Mouse (Mus musculus) small intestine, adult 2 months (tissue): Measurements from ENCODE around the gene Atp1a1. TPM values are rescaled to one million over a fixed set of nuclear protein-coding genes. Genes with fewer than 3 reads are reported as not detected.
A peak's percentile ranks its signal among the peaks of the same experiment; 100 is the strongest.

ENCODE experiments used
- H3K27ac ChIP-seq: fragments of 200-500 bp; 2 replicates; pipeline ENCODE4 v1.5.1; 2012; ENCODE audit warnings: low read depth, low read length, control low read depth, inconsistent platforms; ENCODE audit not compliant: insufficient read depth
- H3K27me3 ChIP-seq: fragments of 200-500 bp; 2 replicates; pipeline ENCODE4 v1.6.1; 2012; ENCODE audit warnings: mild to moderate bottlenecking, moderate library complexity, low read length, inconsistent platforms; ENCODE audit not compliant: control insufficient read depth, insufficient read depth
- H3K36me3 ChIP-seq: fragments of 200-500 bp; 2 replicates; pipeline ENCODE4 v1.6.1; 2012; ENCODE audit warnings: mild to moderate bottlenecking, low read length, control low read depth, inconsistent platforms; ENCODE audit not compliant: control insufficient read depth, insufficient read depth
- H3K4me1 ChIP-seq: fragments of 200-500 bp; 2 replicates; pipeline ENCODE4 v1.6.1; 2012; ENCODE audit warnings: low read length, inconsistent platforms, mixed read lengths; ENCODE audit not compliant: control insufficient read depth, insufficient read depth, insufficient read length
- H3K4me3 ChIP-seq: fragments of 200-500 bp; 2 replicates; pipeline ENCODE4 v1.5.1; 2012; ENCODE audit warnings: low read depth, mild to moderate bottlenecking, control low read depth, inconsistent platforms, low read length, moderate library complexity
- CTCF ChIP-seq: fragments of 200-500 bp; IDR thresholded peaks from 2 replicates; pipeline ENCODE4 v1.5.1; 2012; ENCODE audit warnings: low read depth, mild to moderate bottlenecking, control low read depth, inconsistent platforms, low read length, moderate library complexity, mixed read lengths; ENCODE audit not compliant: insufficient replicate concordance, insufficient read length; ENCODE audit errors: extremely low read depth
- POLR2A ChIP-seq: fragments of 200-500 bp; IDR thresholded peaks from 2 replicates; pipeline ENCODE4 v1.6.1; 2012; ENCODE audit warnings: low read depth, mild to moderate bottlenecking, control low read depth, inconsistent platforms, low read length, moderate library complexity
- WGBS: fragments of 180-500 bp; shearing (Covaris S2); methylation state at CpG from one replicate; pipeline ENCODE4 v1.1.7; 2018; 5-methylcytosine and 5-hydroxymethylcytosine counted together
- polyA plus RNA-seq: library from polyadenylated mRNA; depleted of rRNA; stranded (reverse); fragments of >200 nt; gene quantifications from 2 replicates; pipeline ENCODE4 v1.2.3, GENCODE M21; 2012

The Atp1a1 gene
- polyA plus RNA-seq, 1 experiment, result 1,132 TPM

GRCm38 (mm10) chr3:101575527-101576085, 28.9 kb downstream of the Atp1a1 start:
- H3K36me3 ChIP-seq, result peaks cover 58% of the 10 kb centered on the region
- WGBS, result 54% methylated on average over 9 of the region's 9 CpGs

GRCm38 (mm10) chr3:101574463-101575193, 29.9 kb downstream of the Atp1a1 start:
- WGBS, result 87% methylated on average over 3 of the region's 3 CpGs
- no peaks in the 10 kb centered on the region for H3K27me3 ChIP-seq
- no peak for TF ChIP-seq CTCF
- no peak for TF ChIP-seq POLR2A

More at GRCm38 (mm10) chr3:101575527-101576085, 28.9 kb downstream of the Atp1a1 start:
- Histone ChIP-seq H3K27ac (no peak overlapping the region; the same call in 1 of the 2 replicates), H3K27me3 (no peaks in the 10 kb centered on the region), H3K4me3 (no peak overlapping the region), H3K4me1 (no peaks in the 10 kb centered on the region)
- TF ChIP-seq CTCF (no peak), POLR2A (no peak)

GRCm38 (mm10) chr3:101572991-101573390, 31.5 kb downstream of the Atp1a1 start:
- WGBS, result 73% methylated on average over 5 of the region's 5 CpGs
- no peak overlapping the region for H3K4me3 ChIP-seq
- TF ChIP-seq CTCF, result no peak
- no peak for TF ChIP-seq POLR2A
- no peaks in the 10 kb centered on the region for H3K27me3 ChIP-seq
- peaks cover 32% of the 10 kb centered on the region for H3K36me3 ChIP-seq
- H3K4me1 ChIP-seq, result no peaks in the 10 kb centered on the region
- 0 out of 2 replicates have a peak overlapping the region, but pooled peaks have one; percentile 17 for H3K27ac ChIP-seq

More at GRCm38 (mm10) chr3:101574463-101575193, 29.9 kb downstream of the Atp1a1 start:
- Histone ChIP-seq H3K4me1 (no peaks in the 10 kb centered on the region), H3K36me3 (peaks cover 49% of the 10 kb centered on the region), H3K4me3 (no peak overlapping the region), H3K27ac (peak overlapping the region; percentile 15; the same call in 1 of the 2 replicates)

GRCm38 (mm10) chr3:101572174-101572626, 32.3 kb downstream of the Atp1a1 start:
- no peak for TF ChIP-seq POLR2A
- TF ChIP-seq CTCF, result no peak
- no peaks in the 10 kb centered on the region for H3K27me3 ChIP-seq
- H3K36me3 ChIP-seq, result peaks cover 24% of the 10 kb centered on the region
- H3K27ac ChIP-seq, result no peak overlapping the region
- no peaks in the 10 kb centered on the region for H3K4me1 ChIP-seq
- H3K4me3 ChIP-seq, result no peak overlapping the region
- WGBS, result 74% methylated on average over 7 of the region's 7 CpGs

- Histone ChIP-seq H3K4me1 (no peaks in the 10 kb centered on the region), H3K4me3 (no peak overlapping the region), H3K27ac (no peak overlapping the region), H3K27me3 (no peaks in the 10 kb centered on the region), H3K36me3 (peaks cover 19% of the 10 kb centered on the region)
- TF ChIP-seq POLR2A, result no peak
- TF ChIP-seq CTCF, result no peak
- WGBS, result 75% methylated on average over 8 of the region's 8 CpGs
These were observed 32.9 kb downstream of the Atp1a1 start for GRCm38 (mm10) chr3:101571515-101572130.

- TF ChIP-seq POLR2A (no peak), CTCF (no peak)
- H3K4me1 ChIP-seq, result no peaks in the 10 kb centered on the region
- H3K36me3 ChIP-seq, result peaks cover 12% of the 10 kb centered on the region
- WGBS, result 81% methylated on average over 6 of the region's 6 CpGs
- H3K27ac ChIP-seq, result no peak overlapping the region
- H3K27me3 ChIP-seq, result no peaks in the 10 kb centered on the region
- no peak overlapping the region for H3K4me3 ChIP-seq
These were observed 33.6 kb downstream of the Atp1a1 start for GRCm38 (mm10) chr3:101570747-101571514.
